Mouse (Mus musculus): ENCODE data around the gene Olfr351.

Olfr351 gene

DNA sequence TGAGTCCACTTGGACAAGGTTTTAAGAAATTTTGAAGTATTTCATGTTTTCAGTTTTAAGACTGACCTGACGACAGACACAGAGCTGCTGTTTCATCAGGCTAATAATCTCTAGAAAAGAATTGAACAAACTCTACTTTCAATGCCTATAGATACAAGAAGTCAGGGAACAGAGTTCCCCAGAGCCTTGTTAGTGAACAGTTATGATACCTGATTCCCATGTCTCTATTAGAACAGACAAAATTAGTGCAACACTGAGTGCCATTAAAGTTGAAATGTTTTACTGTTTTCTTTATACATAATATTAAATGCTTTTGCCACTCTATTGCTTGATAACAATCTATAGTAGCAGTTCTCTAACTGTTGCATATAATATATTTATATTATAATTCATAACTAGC is at the start of gene Olfr351:
Gene Olfr351 (minus strand): TSS at position 101 of the 400 bp plus-strand sequence.
- no peak for DNase-seq (ENCODE audit: extremely low spot score, low read depth, low spot score)

DNA sequence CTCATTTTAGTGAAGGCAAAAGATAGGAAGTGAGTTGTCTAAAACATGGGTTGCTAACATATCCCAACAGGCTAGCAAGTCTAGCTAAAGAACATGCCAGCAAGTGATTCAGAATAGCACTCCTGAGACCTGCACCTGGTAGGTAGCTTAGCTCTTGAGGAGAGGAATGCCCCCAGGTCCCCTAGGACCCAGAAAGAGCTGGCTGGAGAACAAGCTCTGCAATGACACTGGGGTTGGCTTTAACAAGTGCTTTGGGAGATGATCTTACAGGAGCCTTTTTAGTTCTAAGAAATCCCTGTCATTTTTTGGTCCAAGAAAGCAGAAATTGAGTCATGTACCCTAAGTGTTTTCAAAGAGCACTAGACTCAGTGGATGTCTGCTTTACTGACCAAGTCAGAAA is 42.9 kb upstream of the Olfr351 start, which contains the start of gene Olfr354:
Gene Olfr354 (plus strand): TSS at position 301 of the 400 bp plus-strand sequence.
- no peak for DNase-seq (ENCODE audit: extremely low spot score, low read depth, low spot score)

DNA sequence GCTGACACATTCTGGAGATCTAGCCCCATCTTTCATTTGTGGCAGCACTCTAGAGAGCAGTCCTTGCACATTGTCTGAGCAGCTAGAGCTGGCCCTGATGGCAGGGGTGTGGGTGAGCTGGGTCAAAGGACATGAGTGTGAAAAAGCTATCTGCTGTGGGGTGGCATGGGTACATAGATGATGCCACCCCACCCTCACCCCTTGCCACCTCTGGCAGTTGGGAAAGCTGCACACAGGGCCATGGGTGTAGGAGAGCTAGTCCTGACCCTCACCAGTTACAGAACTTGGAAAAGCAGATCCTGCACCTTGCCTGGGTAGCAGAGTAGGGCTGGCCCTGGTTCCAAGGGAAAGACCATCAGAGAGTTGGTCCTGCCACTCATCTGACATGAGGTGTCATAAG is 34.7 kb upstream of the Olfr351 start:
- DNase-seq (ENCODE audit: extremely low spot score, low read depth, low spot score), result no peak

DNA sequence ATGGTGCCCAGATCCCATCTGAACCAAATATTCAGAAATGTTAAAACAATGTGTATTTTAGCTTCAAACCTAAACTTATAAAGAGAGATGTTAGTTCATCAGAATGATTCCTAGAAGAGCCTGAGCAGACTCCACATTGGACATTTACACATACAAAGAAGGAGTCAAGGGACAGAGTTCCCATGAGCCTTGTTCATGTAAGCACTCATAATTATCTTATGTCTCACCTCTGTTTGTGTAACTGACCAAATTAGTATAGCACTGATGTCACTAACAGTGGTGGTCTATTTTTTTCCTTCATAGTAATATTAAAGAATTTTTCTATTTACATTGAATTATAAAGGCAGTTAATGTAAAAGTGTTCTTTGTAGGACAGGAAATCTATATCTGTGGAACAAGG is 30.4 kb upstream of the Olfr351 start, which contains the start of gene Olfr353:
Gene Olfr353 (minus strand): TSS at position 101 of the 400 bp plus-strand sequence.
- no peak for DNase-seq (ENCODE audit: extremely low spot score, low read depth, low spot score)

DNA sequence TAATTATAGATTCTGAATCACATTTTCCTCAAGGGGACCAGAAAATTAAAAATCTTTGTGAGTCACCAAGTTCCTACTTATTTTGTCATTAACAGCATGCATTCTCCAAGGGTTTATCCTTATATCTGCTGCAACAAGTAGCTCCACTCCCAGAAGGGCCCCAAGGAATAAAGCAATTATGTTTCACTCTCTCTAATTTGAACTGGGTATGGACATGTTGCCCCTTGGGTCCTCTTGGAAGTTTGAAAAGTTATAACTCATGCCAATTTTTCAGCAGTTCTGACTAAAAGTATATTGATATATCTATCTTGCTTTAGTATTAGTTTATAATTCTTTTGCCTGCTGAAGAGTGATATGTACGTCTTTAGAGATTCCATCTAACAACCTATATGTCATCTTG is 5.7 kb upstream of the Olfr351 start, which contains the start of gene Olfr352:
Gene Olfr352 (plus strand): TSS at position 301 of the 400 bp plus-strand sequence.
- DNase-seq (ENCODE audit: extremely low spot score, low read depth, low spot score), result no peak

DNA sequence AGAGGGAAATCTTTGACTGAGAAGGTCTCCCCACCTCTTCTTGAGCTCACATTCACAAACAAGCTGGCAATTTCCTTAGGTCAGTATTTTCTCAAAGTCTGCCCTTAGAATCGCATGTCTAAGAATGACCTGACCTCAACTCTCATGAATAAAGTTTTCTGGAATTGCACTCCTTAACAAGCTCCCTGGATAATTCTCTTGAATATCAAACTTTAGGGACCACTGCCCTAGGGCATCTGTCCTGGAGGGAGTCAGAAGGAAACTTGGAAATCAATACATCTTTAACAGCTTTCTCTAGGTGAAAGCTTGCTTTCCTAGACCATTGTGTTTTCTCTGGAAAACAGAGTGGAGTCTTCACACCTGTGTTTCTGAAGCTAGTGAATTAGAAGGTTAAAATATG is 16.4 kb downstream of the Olfr351 start, which contains the start of gene Olfr350:
Gene Olfr350 (plus strand): TSS at position 301 of the 400 bp plus-strand sequence.
- DNase-seq (ENCODE audit: extremely low spot score, low read depth, low spot score), result no peak

DNA sequence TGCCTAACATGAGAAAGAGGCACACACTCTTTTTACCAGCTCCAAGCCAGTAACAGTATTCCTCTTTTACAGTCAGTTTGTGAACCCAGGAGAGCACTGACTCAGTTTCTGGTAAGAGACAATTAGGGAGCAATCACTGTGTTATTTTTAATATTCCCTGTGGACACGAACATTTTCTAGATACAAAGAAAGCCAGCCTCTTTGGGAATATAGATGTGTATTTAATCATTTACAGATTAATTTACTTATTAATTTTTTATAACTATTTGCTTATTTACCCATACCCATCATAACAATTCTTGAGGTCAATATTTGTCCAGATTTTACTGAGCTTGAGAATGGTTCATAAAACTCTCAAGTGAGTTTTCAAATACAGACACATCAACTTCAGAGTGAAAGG is 45.5 kb downstream of the Olfr351 start, which contains the start of gene Olfr3:
Gene Olfr3 (minus strand): TSS at position 101 of the 400 bp plus-strand sequence.
- DNase-seq (ENCODE audit: extremely low spot score, low read depth, low spot score), result no peak
